Mouse (Mus musculus): Measurements from ENCODE around the gene Pmepa1.
A peak's percentile ranks its signal among the peaks of the same experiment; 100 is the strongest.

Pmepa1 gene

GRCm38 (mm10) chr2:173276859-173277258 is 526 bp upstream of the Pmepa1 start:
- no peak for ATAC-seq (ENCODE audit: low TSS enrichment)

- peak; percentile 32 for ATAC-seq (ENCODE audit: low TSS enrichment)
These were observed 761 bp downstream of the Pmepa1 start for GRCm38 (mm10) chr2:173275343-173276201.

GRCm38 (mm10) chr2:173274428-173275342 is 1.6 kb downstream of the Pmepa1 start:
- ATAC-seq (ENCODE audit: low TSS enrichment) = no peak; the same call in 1 of the 2 replicates

GRCm38 (mm10) chr2:173273885-173274284 is 2.4 kb downstream of the Pmepa1 start:
- ATAC-seq (ENCODE audit: low TSS enrichment) = no peak

GRCm38 (mm10) chr2:173272354-173272900 is 3.9 kb downstream of the Pmepa1 start:
- ATAC-seq (ENCODE audit: low TSS enrichment) = no peak

GRCm38 (mm10) chr2:173271541-173271940 is 4.8 kb downstream of the Pmepa1 start:
- ATAC-seq (ENCODE audit: low TSS enrichment) = no peak

GRCm38 (mm10) chr2:173270601-173271248 is 5.6 kb downstream of the Pmepa1 start:
- no peak for ATAC-seq (ENCODE audit: low TSS enrichment)

GRCm38 (mm10) chr2:173270196-173270595 is 6.1 kb downstream of the Pmepa1 start:
- no peak for ATAC-seq (ENCODE audit: low TSS enrichment)

- no peak for ATAC-seq (ENCODE audit: low TSS enrichment)
These were observed 8.8 kb downstream of the Pmepa1 start for GRCm38 (mm10) chr2:173267562-173267961.

GRCm38 (mm10) chr2:173266349-173267112 is 9.8 kb downstream of the Pmepa1 start:
- no peak for ATAC-seq (ENCODE audit: low TSS enrichment)

GRCm38 (mm10) chr2:173265468-173266265 is 10.7 kb downstream of the Pmepa1 start:
- ATAC-seq (ENCODE audit: low TSS enrichment) = no peak

GRCm38 (mm10) chr2:173264467-173265128 is 11.7 kb downstream of the Pmepa1 start:
- ATAC-seq (ENCODE audit: low TSS enrichment) = peak; percentile 26; the same call in 1 of the 2 replicates

GRCm38 (mm10) chr2:173263636-173264330 is 12.6 kb downstream of the Pmepa1 start:
- ATAC-seq (ENCODE audit: low TSS enrichment) = no peak

GRCm38 (mm10) chr2:173261497-173261896 is 14.8 kb downstream of the Pmepa1 start:
- ATAC-seq (ENCODE audit: low TSS enrichment) = no peak

GRCm38 (mm10) chr2:173258459-173259091 is 17.8 kb downstream of the Pmepa1 start:
- ATAC-seq (ENCODE audit: low TSS enrichment) = no peak

GRCm38 (mm10) chr2:173257610-173258009 is 18.7 kb downstream of the Pmepa1 start:
- peak; percentile 51 for ATAC-seq (ENCODE audit: low TSS enrichment)

- no peak for ATAC-seq (ENCODE audit: low TSS enrichment)
These were observed 19.8 kb downstream of the Pmepa1 start for GRCm38 (mm10) chr2:173256552-173256949.

- no peak for ATAC-seq (ENCODE audit: low TSS enrichment)
These were observed 20.4 kb downstream of the Pmepa1 start for GRCm38 (mm10) chr2:173255810-173256551.

Data from frontal cortex, adult (tissue).